Mouse (Mus musculus): ENCODE measurements around the gene Arhgap30. TPM values are rescaled to one million over a fixed set of nuclear protein-coding genes. Genes with fewer than 3 reads are reported as not detected.

The Arhgap30 gene
- polyA plus RNA-seq (2016; fragmentation: Nextera tagmentation; extraction: Ambion mirVana): 1.0 and 1.4 TPM in 2 replicates

DNA sequence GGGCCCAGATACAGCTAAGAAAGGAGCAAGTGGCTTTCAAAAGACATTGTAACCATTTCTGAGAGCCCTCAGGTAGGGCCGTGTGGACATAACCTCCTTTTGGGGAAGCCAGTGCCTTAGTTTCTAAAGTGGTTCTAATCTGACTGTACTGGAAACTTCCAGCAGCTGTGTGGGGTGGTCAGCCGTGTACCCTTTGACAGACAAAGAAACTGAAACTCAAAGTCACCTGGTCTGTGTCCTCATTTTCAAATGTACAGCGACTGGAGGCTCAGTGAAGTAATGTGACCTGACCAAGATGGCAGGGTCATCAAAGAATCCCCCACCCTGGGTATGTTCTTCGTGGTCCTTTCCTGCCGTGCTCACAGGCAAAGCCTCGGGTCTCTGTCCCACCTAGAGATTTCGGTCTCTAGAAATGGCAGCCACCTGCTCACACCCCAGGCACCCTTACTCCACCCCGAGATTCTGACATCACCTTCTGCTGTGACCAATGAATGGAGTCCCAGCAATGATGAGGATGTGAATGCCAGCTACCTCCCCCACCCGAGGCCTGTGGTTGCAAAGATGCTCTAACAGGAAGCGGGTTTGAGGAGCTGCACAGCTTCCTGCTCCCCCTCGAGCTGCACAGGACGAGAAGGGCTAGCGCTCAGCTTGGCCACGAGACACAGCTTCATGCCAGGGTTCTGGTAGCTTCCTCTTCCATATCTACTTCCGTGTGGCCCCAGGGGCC is at the start of gene Arhgap30:
TSS of gene Arhgap30 (plus strand) at position 579 of the 727 bp plus-strand sequence.
- Histone ChIP-seq H3K36me3 (no peaks in the 10 kb centered on the region), H3K4me3 (no peak within 1 kb of the TSS), H3K27ac (replicated peaks) (no peak within 1 kb of the TSS), H3K4me1 (no peaks in the 10 kb centered on the region), H3K4me2 (replicated peaks) (no peak within 1 kb of the TSS), H3K27me3 (peaks cover 7% of the 10 kb centered on the region; the same call in 1 of the 2 replicates), H3K9me3 (no peaks in the 10 kb centered on the region), H3K9ac (replicated peaks) (no peak within 1 kb of the TSS)
- no peak for ATAC-seq (ENCODE audit: low FRiP score, low read depth)
- 87% methylated on average over 15 of the region's 15 CpGs for WGBS

DNA sequence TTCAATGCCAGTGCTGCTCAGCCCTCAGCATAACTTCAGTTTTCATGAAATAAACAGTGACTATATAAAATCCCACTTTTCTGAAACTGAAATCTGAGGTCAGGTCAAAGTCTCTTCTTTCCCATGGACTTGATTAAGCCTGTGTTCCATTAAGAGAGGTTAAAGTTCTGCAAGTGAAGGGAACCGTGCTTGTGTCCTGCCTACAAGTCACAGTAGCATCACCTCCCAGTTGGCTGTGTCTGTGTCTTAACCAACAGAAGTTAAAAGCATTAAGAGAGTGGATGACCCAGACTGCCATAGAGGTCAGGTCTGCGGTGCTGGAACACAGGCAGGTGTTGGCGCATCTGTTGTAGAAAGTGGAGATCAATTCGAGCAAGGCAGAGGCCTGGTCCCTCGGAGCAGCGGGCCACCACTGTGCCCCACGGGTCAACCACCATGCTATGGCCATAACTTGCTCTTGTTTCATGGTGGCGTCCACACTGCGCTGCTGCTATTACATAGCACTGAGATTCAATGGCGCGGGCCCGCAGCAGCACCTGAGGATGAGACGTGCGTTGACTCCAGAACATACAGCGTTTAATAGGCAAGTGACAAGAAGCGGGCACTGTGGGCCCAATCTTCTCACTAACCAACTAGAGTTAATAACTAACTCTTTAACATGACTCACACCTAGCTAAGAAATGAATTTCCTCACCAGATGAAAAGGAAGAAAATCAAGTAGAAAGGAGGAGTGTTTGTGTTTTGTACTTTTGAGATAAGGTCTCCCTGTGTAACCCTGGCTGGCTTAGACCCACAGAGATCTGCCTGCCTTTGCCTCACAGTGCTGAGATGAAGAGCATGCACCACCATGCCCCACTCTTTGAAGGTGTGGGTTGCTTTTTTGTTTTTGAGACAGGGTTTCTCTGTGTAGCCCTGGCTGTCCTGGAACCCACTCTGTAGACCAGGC is 46.2 kb upstream of the Arhgap30 start:
- Histone ChIP-seq H3K27ac (replicated peaks) (no peak overlapping the region), H3K4me1 (peaks cover 30% of the 10 kb centered on the region), H3K9me3 (peaks cover 6% of the 10 kb centered on the region; the same call in 1 of the 2 replicates), H3K4me3 (no peak overlapping the region), H3K27me3 (no peaks in the 10 kb centered on the region), H3K36me3 (peaks cover 60% of the 10 kb centered on the region), H3K9ac (replicated peaks) (no peak overlapping the region), H3K4me2 (replicated peaks) (no peak overlapping the region)
- no peak for ATAC-seq (ENCODE audit: low FRiP score, low read depth)
- WGBS: 95% methylated on average over 16 of the region's 16 CpGs

GRCm38 (mm10) chr1:171343922-171344677 is 44.7 kb upstream of the Arhgap30 start:
- Histone ChIP-seq H3K27me3 (no peaks in the 10 kb centered on the region), H3K9ac (replicated peaks) (no peak overlapping the region), H3K36me3 (peaks cover 45% of the 10 kb centered on the region), H3K9me3 (peaks cover 6% of the 10 kb centered on the region; the same call in 1 of the 2 replicates), H3K4me1 (peaks cover 30% of the 10 kb centered on the region), H3K4me3 (no peak overlapping the region), H3K4me2 (replicated peaks) (peak overlapping the region; percentile 82), H3K27ac (replicated peaks) (no peak overlapping the region)
- 85% methylated on average over 8 of the region's 9 CpGs for WGBS
- ATAC-seq (ENCODE audit: low FRiP score, low read depth): no peak

DNA sequence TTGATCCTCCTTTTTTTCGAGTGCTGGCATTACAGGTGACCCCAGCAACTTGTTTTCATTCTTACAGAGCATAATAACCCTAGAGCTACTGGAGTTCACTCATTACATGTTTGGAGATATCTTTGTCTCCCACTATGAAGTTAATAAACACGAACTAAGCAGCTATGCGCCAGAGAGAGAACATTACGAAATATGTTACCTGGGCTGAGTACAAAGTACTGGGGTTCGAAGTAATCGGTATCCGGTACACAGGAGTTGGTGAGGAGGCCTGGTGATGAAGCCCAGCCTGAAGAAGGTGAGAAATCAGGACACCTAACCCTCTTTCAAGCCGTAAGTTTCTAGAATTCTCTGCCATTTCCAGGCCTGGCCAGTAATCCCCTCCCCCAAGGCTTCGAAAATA is 44.0 kb upstream of the Arhgap30 start:
- H3K4me3 ChIP-seq: peak overlapping the region; percentile 91
- H3K36me3 ChIP-seq: peaks cover 39% of the 10 kb centered on the region
- peak overlapping the region; percentile 80; the same call in 1 of the 2 replicates for H3K9ac ChIP-seq (replicated peaks)
- H3K27ac ChIP-seq (replicated peaks): no peak overlapping the region
- H3K9me3 ChIP-seq: peaks cover 6% of the 10 kb centered on the region; the same call in 1 of the 2 replicates
- 77% methylated on average over 9 of the region's 9 CpGs for WGBS
- no peaks in the 10 kb centered on the region for H3K27me3 ChIP-seq
- ATAC-seq (ENCODE audit: low FRiP score, low read depth): no peak
- H3K4me1 ChIP-seq: peaks cover 30% of the 10 kb centered on the region
- peak overlapping the region; percentile 82 for H3K4me2 ChIP-seq (replicated peaks)

GRCm38 (mm10) chr1:171345225-171346094 is 43.3 kb upstream of the Arhgap30 start, which contains the start of the genes Nit1 and Pfdn2:
Gene Nit1 (minus strand): TSS chr1:171345646.
Gene Pfdn2 (plus strand): TSS chr1:171345670.
- Histone ChIP-seq H3K9me3 (peaks cover 6% of the 10 kb centered on the region; the same call in 1 of the 2 replicates), H3K27me3 (no peaks in the 10 kb centered on the region), H3K4me2 (replicated peaks) (peak within 1 kb of the TSS; percentile 82), H3K27ac (replicated peaks) (peak within 1 kb of the TSS; percentile 44), H3K9ac (replicated peaks) (peak within 1 kb of the TSS; percentile 80), H3K36me3 (peaks cover 32% of the 10 kb centered on the region), H3K4me1 (peaks cover 30% of the 10 kb centered on the region), H3K4me3 (peak within 1 kb of the TSS; percentile 91)
- under 1% methylated on average over 49 of the region's 53 CpGs for WGBS
- peak; percentile 96 for ATAC-seq (ENCODE audit: low FRiP score, low read depth)

DNA sequence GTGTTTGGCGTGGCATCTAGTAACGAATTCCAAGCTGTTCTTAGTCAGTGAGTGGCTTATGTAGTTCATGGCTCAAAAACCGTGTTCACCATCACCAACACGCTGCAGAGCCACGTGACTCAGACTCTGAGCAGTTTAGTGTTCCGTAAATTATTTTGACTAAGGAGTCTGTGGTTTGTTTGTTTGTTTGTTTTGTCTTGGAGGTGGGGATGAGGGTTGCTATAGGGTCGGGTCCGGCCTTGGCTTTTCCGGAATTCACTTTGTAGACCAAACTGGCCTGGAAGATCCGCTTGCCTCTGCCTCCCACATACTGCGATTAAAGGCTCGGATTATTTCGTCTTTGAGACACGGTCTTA is 42.7 kb upstream of the Arhgap30 start:
- H3K27me3 ChIP-seq: no peaks in the 10 kb centered on the region
- ATAC-seq (ENCODE audit: low FRiP score, low read depth): no peak
- H3K4me2 ChIP-seq (replicated peaks): peak overlapping the region; percentile 82
- peak overlapping the region; percentile 80 for H3K9ac ChIP-seq (replicated peaks)
- 2% methylated on average over 14 of the region's 14 CpGs for WGBS
- peaks cover 6% of the 10 kb centered on the region; the same call in 1 of the 2 replicates for H3K9me3 ChIP-seq
- H3K36me3 ChIP-seq: peaks cover 26% of the 10 kb centered on the region
- no peak overlapping the region for H3K27ac ChIP-seq (replicated peaks)
- H3K4me3 ChIP-seq: peak overlapping the region; percentile 91
- H3K4me1 ChIP-seq: peaks cover 30% of the 10 kb centered on the region

DNA sequence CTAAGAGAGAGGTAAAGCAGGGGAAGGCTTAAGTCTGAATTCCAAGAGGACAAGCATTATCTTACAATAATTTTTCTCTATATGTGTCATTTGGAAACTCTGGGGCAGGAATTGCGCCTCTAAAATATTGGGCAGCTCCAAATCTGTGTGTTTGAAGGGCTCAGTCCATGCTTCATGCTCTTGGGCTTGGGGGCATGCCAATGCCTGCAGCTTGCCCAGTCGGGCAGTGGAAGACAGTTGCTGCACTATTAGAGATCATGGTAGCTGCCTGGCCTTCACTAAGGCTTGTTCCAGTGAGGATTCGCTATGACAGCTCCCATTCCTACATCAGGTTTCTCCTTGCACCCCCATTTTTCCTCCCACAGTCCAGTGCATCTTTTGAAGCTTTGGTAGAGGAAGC is 40.1 kb upstream of the Arhgap30 start:
- no peak overlapping the region for H3K27ac ChIP-seq (replicated peaks)
- H3K4me3 ChIP-seq: no peak overlapping the region
- H3K9me3 ChIP-seq: peaks cover 6% of the 10 kb centered on the region; the same call in 1 of the 2 replicates
- H3K36me3 ChIP-seq: no peaks in the 10 kb centered on the region
- H3K9ac ChIP-seq (replicated peaks): no peak overlapping the region
- H3K4me2 ChIP-seq (replicated peaks): no peak overlapping the region
- 90% methylated on average over 3 of the region's 3 CpGs for WGBS
- H3K27me3 ChIP-seq: no peaks in the 10 kb centered on the region
- peaks cover 29% of the 10 kb centered on the region for H3K4me1 ChIP-seq
- no peak for ATAC-seq (ENCODE audit: low FRiP score, low read depth)

- H3K4me3 ChIP-seq: no peak overlapping the region
- no peak overlapping the region for H3K27ac ChIP-seq (replicated peaks)
- peaks cover 23% of the 10 kb centered on the region for H3K4me1 ChIP-seq
- H3K4me2 ChIP-seq (replicated peaks): no peak overlapping the region
- H3K27me3 ChIP-seq: no peaks in the 10 kb centered on the region
- no peak overlapping the region for H3K9ac ChIP-seq (replicated peaks)
- 93% methylated on average over 2 of the region's 2 CpGs for WGBS
- no peak for ATAC-seq (ENCODE audit: low FRiP score, low read depth)
- no peaks in the 10 kb centered on the region for H3K36me3 ChIP-seq
- peaks cover 6% of the 10 kb centered on the region; the same call in 1 of the 2 replicates for H3K9me3 ChIP-seq
Observed at GRCm38 (mm10) chr1:171349210-171349609, 39.5 kb upstream of the Arhgap30 start.

GRCm38 (mm10) chr1:171355812-171356340 is 32.9 kb upstream of the Arhgap30 start:
- H3K36me3 ChIP-seq: peaks cover 21% of the 10 kb centered on the region; the same call in 1 of the 2 replicates
- H3K4me2 ChIP-seq (replicated peaks): no peak overlapping the region
- no peak overlapping the region for H3K4me3 ChIP-seq
- H3K27ac ChIP-seq (replicated peaks): no peak overlapping the region
- H3K4me1 ChIP-seq: peaks cover 13% of the 10 kb centered on the region
- no peak for ATAC-seq (ENCODE audit: low FRiP score, low read depth)
- H3K9me3 ChIP-seq: no peaks in the 10 kb centered on the region
- no peak overlapping the region for H3K9ac ChIP-seq (replicated peaks)
- no peaks in the 10 kb centered on the region for H3K27me3 ChIP-seq
- 71% methylated on average over 5 of the region's 5 CpGs for WGBS

DNA sequence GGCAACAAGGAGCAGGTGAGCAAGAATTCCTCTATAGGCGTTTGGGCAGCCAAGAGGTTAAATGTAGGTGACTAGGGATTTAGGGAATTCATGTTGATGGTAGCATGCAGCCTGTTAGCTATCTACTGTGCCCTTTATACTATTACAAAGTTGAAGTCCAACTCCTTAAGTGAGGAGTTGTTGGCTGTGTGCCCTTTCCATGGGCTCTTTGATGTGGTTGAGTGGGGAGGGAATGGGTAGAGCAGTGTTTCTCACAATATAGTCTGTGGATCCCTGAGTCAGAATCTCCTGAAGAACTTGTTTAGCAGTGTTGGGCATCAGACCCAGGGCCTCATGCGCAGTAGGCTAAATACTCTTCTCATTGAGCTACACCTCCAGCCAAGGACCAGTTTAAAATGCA is 31.9 kb upstream of the Arhgap30 start:
- H3K4me3 ChIP-seq: no peak overlapping the region
- no peaks in the 10 kb centered on the region for H3K9me3 ChIP-seq
- H3K27me3 ChIP-seq: no peaks in the 10 kb centered on the region
- H3K4me1 ChIP-seq: peaks cover 14% of the 10 kb centered on the region
- no peak overlapping the region for H3K4me2 ChIP-seq (replicated peaks)
- WGBS: 89% methylated on average over 2 of the region's 2 CpGs
- peaks cover 21% of the 10 kb centered on the region; the same call in 1 of the 2 replicates for H3K36me3 ChIP-seq
- ATAC-seq (ENCODE audit: low FRiP score, low read depth): no peak
- H3K27ac ChIP-seq (replicated peaks): no peak overlapping the region
- H3K9ac ChIP-seq (replicated peaks): no peak overlapping the region
